Mouse (Mus musculus): ENCODE results near the gene Sar1a. TPM values are rescaled to one million over a fixed set of nuclear protein-coding genes. Genes with fewer than 3 reads are reported as not detected.

The Sar1a gene
- total RNA-seq, 4 experiments from 2014 or later, result 118 to 126 (median 121) TPM

DNA sequence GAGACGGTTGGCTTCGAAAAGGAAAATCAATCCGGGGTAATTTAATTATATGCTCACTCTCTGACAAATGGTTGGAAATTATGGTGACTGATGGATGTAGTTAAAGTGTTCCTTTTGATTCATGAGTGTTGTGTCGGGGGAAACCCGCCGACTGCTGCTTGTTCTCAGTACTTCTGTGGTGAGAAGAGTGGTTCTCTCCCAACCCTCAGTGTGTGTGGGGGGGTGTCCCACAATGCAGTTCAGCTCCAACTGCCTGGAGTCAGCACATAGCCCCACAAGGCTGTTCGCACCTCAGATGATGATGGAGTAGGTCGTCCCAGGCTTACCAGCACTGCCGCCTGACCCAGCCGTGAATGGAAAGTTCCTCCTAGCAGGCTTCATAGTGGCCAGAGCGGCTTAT, 49.1 kb downstream of the Sar1a start:
- peak; percentile 29 for DNase-seq (ENCODE audit: low spot score in 2 of 2)

DNA sequence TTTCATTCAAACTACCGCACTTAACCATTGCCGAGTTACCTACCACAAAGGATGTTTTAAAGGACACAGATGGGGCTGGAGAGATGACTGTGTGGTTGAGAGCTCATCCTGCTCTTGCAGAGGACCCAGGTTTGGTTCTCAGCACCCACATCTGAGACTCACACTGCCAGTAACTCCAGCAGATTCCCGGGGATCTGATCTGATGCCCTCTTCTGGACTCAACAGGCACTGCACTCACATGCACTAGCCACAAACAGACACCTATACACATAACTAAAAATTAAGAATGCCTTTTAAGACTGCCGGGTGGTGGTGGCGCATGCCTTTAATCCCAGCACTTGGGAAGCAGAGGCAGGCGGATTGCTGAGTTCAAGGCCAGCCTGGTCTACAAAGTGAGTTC, 50.1 kb downstream of the Sar1a start:
- no peak for DNase-seq (ENCODE audit: low spot score in 2 of 2)

- no peak for DNase-seq (ENCODE audit: low spot score in 2 of 2)
These were observed 54.3 kb downstream of the Sar1a start for GRCm38 (mm10) chr10:61734377-61734776.

GRCm38 (mm10) chr10:61736671-61737078, 56.6 kb downstream of the Sar1a start:
- DNase-seq (ENCODE audit: low spot score in 2 of 2), result no peak

- no peak for DNase-seq (ENCODE audit: low spot score in 2 of 2)
These were observed 57.4 kb downstream of the Sar1a start for GRCm38 (mm10) chr10:61737537-61737936.

DNA sequence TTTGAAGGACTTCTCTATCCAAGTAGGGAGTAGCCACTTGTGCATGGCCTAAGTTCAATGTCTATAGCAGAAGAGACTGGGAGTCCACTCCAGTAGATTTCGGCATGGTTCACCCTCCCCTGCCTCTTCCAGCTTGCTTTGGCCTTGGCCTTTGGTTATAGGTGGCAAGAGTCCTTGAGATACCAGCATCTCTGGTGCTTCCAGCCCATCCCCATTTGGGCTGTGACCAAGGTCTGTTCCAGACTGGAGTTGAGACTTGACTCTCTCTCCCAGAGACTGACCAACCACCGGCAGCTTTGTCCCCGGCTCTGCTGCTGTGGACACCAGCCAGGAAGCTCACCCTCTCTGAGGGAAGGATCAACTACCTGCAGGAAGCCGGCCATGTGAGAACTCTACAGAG, 58.0 kb downstream of the Sar1a start:
- no peak for DNase-seq (ENCODE audit: low spot score in 2 of 2)

DNA sequence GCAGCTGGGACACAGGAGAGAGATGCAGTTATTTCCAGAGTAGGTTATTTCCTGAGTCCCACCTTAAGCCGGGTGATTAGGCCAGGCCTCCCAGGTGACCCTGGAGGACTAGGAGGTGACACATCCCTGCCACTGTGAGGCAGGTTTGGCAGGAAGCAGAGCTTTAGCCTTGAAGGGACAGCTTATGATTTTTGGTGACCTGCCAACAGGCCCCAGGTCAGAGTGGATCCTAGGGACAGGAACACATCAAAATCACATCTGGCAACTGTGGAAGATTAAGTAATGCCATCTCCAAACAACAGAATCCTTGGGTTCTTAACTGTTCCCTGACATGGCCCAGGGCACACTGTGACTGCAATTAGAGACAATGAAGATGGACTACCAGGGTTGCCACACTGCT, 61.2 kb downstream of the Sar1a start:
- no peak for DNase-seq (ENCODE audit: low spot score in 2 of 2)

GRCm38 (mm10) chr10:61741873-61742272, 61.8 kb downstream of the Sar1a start:
- DNase-seq (ENCODE audit: low spot score in 2 of 2), result no peak

- no peak for DNase-seq (ENCODE audit: low spot score in 2 of 2)
These were observed 62.2 kb downstream of the Sar1a start for GRCm38 (mm10) chr10:61742336-61742735.

Other genes starting within 250 kb of the Sar1a start
- 10 to 100 TPM; 43.0 to 55.3 (median 48.6) TPM for gene Eif4ebp2, start 227.6 kb upstream of the Sar1a start, total RNA-seq (2022)
- gene Lrrc20, start 204.5 kb upstream of the Sar1a start, total RNA-seq (2022), result 10 to 100 TPM; 17.9 to 23.7 (median 22.3) TPM
- gene Npffr1, start 84.8 kb upstream of the Sar1a start, total RNA-seq (2022), result 1 to 10 TPM; 3.4 to 4.2 (median 3.6) TPM
- 100 to 1,000 TPM in 3 of 4 experiments, 10 to 100 TPM in 1; 98.3 to 113 (median 102) TPM for gene Ppa1, start 31.7 kb upstream of the Sar1a start, total RNA-seq (2022)
- 10 to 100 TPM; 20.2 to 22.9 (median 20.8) TPM for gene Tysnd1, start 15.2 kb downstream of the Sar1a start, total RNA-seq (2022)
- 10 to 100 TPM in 1 of 4 experiments, 1 to 10 TPM in 3; 9.4 to 11.2 (median 9.4) TPM for gene Aifm2, start 35.0 kb downstream of the Sar1a start, total RNA-seq (2022)
- 10 to 100 TPM; 12.5 to 15.2 (median 13.3) TPM for gene H2afy2, start 103.8 kb downstream of the Sar1a start, total RNA-seq (2022)